Mouse (Mus musculus): ENCODE measurements at regions not wholly inside any gene's neighbourhood (a gene's known extent, or its start where the extent isn't known, plus 50 kb on each side); places are given as distances from the start of the nearest gene placed in this dataset.

GRCm38 (mm10) chr5:91828481-91828880 is 134.4 kb downstream of the Rchy1 start:
- no peak for DNase-seq (ENCODE audit: low spot score in 2 of 2)

- DNase-seq (ENCODE audit: low spot score in 2 of 2), result no peak
Measured at GRCm38 (mm10) chr5:91826636-91827035, 136.2 kb downstream of the Rchy1 start.

GRCm38 (mm10) chr5:91822844-91823576 is 139.9 kb downstream of the Rchy1 start:
- DNase-seq (ENCODE audit: low spot score in 2 of 2), result no peak

- no peak for DNase-seq (ENCODE audit: low spot score in 2 of 2)
Measured at GRCm38 (mm10) chr5:91818800-91819199, 144.1 kb downstream of the Rchy1 start.

GRCm38 (mm10) chr5:91818195-91818594 is 144.7 kb downstream of the Rchy1 start:
- no peak for DNase-seq (ENCODE audit: low spot score in 2 of 2)

- DNase-seq (ENCODE audit: low spot score in 2 of 2), result no peak
Measured at GRCm38 (mm10) chr5:91816376-91816950, 146.4 kb downstream of the Rchy1 start.

- no peak for DNase-seq (ENCODE audit: low spot score in 2 of 2)
Measured at GRCm38 (mm10) chr5:91814956-91815355, 147.9 kb downstream of the Rchy1 start.

GRCm38 (mm10) chr5:91814417-91814762 is 148.5 kb downstream of the Rchy1 start:
- DNase-seq (ENCODE audit: low spot score in 2 of 2), result no peak

GRCm38 (mm10) chr5:91813547-91814416 is 149.1 kb downstream of the Rchy1 start:
- no peak for DNase-seq (ENCODE audit: low spot score in 2 of 2)

- DNase-seq (ENCODE audit: low spot score in 2 of 2), result peak in 1 of 2 experiments; percentile 8
Measured at GRCm38 (mm10) chr5:91807070-91808065, 155.5 kb downstream of the Rchy1 start.

- no peak for DNase-seq (ENCODE audit: low spot score in 2 of 2)
Measured at GRCm38 (mm10) chr5:91801297-91801980, 161.4 kb downstream of the Rchy1 start.

- DNase-seq (ENCODE audit: low spot score in 2 of 2), result no peak
Measured at GRCm38 (mm10) chr5:91797362-91797761, 165.5 kb downstream of the Rchy1 start.

GRCm38 (mm10) chr5:91792732-91793131 is 170.1 kb downstream of the Rchy1 start:
- DNase-seq (ENCODE audit: low spot score in 2 of 2), result no peak

- DNase-seq (ENCODE audit: low spot score in 2 of 2), result no peak
Measured at GRCm38 (mm10) chr5:91790412-91790811, 172.5 kb downstream of the Rchy1 start.

GRCm38 (mm10) chr5:91783966-91784365 is 178.9 kb downstream of the Rchy1 start:
- DNase-seq (ENCODE audit: low spot score in 2 of 2), result no peak

GRCm38 (mm10) chr5:91776971-91777370 is 185.9 kb downstream of the Rchy1 start:
- DNase-seq (ENCODE audit: low spot score in 2 of 2), result no peak

- no peak for DNase-seq (ENCODE audit: low spot score in 2 of 2)
Measured at GRCm38 (mm10) chr5:91774065-91774464, 188.8 kb downstream of the Rchy1 start.

- no peak for DNase-seq (ENCODE audit: low spot score in 2 of 2)
Measured at GRCm38 (mm10) chr5:91767886-91768285, 195.0 kb downstream of the Rchy1 start.

GRCm38 (mm10) chr5:91767060-91767459 is 195.8 kb downstream of the Rchy1 start:
- no peak for DNase-seq (ENCODE audit: low spot score in 2 of 2)

GRCm38 (mm10) chr5:91764621-91765020 is 198.2 kb downstream of the Rchy1 start:
- no peak for DNase-seq (ENCODE audit: low spot score in 2 of 2)

- DNase-seq (ENCODE audit: low spot score in 2 of 2), result no peak
Measured at GRCm38 (mm10) chr5:91762589-91762988, 200.3 kb downstream of the Rchy1 start.
